Mouse (Mus musculus): ENCODE data around the gene D11Wsu47e.

DNA sequence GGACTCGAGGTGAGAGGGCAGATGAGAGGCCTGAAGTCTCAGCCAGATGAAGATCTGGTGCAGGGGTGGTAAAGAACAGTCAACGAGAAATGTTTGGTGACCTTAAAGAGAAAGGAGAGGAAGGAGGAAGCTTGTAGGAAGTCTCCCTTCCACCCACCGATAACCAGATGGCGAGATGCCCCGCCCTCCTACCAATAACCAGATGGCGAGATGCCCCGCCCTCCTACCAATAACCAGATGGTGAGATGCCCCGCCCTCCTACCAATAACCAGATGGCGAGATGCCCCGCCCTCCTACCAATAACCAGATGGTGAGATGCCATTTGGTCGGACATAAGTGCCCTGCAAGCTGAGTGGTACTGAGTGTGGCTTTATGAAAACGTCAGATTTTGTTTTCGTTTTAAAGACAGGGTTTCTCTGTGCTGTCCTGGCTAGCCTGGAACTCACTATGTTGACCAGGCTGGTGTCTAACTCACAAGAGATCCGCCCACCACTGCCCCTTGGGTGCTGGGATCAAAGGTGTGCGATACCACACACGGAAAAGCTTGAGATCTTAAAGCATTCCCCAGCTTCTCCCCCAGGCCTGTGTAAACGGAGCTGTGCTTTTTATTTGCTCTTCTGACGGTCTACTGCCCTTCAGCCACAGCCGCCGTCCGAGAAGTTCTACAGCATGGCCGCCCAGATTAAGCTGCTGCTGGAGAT lies 32.9 kb upstream of the D11Wsu47e start:
- TF ChIP-seq CTCF (IDR thresholded peaks at IDR 0.05; ENCODE audit: borderline replicate concordance, control insufficient read depth, extremely low read depth, insufficient read depth, low read length, poor library complexity): no peak
- TF ChIP-seq POLR2A (IDR thresholded peaks at IDR 0.05; ENCODE audit: control insufficient read depth, extremely low read depth, insufficient read depth, low read length, poor library complexity): no peak

Measured in thymus, adult 2 months (tissue).